Mouse (Mus musculus): ENCODE measurements at regions not wholly inside any gene's neighbourhood (a gene's known extent, or its start where the extent isn't known, plus 50 kb on each side); places are given as distances from the start of the nearest gene placed in this dataset.

DNA sequence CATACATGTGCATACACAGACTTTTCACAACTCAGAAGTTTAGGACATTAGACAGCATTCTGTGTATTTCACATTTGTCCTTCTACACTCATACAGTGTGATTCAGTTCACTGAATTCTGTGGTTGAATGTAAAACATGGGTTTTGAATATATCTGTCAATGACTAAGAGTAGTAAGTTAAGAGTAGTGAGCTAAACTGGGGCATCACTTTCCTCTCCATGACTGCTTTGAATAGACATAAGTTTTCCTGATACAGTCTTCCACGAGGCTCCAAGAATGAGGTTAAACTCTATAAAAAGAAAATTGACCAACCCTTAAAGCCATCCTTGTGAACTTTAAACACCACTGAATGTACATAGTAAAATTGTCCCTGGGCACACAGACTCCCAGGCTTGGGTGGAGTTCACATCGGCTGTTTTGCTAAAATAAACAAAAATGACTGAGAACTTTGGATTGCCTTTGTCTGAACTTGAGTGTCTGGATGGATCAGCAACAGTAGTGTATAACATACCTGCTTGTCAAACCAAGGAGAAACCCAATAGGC is 94.9 kb upstream of the Cdkn2b start:
- Histone ChIP-seq H3K36me3 (ENCODE audit: control insufficient read depth, insufficient read depth, low read length) (no peaks in the 10 kb centered on the region), H3K27me3 (ENCODE audit: control insufficient read depth, insufficient read depth, low read length) (no peaks in the 10 kb centered on the region), H3K9me3 (ENCODE audit: control insufficient read depth, low read length) (no peaks in the 10 kb centered on the region), H3K27ac (replicated peaks in 1 of 2; ENCODE audit: control insufficient read depth in 1 of 2, insufficient read depth in 1 of 2, low read depth in 2 of 2, low read length in 2 of 2) (no peak overlapping the region), H3K4me1 (ENCODE audit: control insufficient read depth in 2 of 2, insufficient read depth in 2 of 2, low read length in 2 of 2) (no peaks in the 10 kb centered on the region), H3K4me3 (ENCODE audit: control insufficient read depth in 1 of 2, insufficient read depth in 1 of 2, low read depth in 1 of 2, low read length in 2 of 2) (no peak overlapping the region), H3K9ac (ENCODE audit: low read length) (no peak overlapping the region), H3K4me2 (ENCODE audit: low read length) (no peak overlapping the region)
- ATAC-seq (ENCODE audit: insufficient number of reproducible peaks, insufficient read depth, low FRiP score, low read depth) = no peak
- 67% methylated on average over 2 of the region's 2 CpGs for WGBS

DNA sequence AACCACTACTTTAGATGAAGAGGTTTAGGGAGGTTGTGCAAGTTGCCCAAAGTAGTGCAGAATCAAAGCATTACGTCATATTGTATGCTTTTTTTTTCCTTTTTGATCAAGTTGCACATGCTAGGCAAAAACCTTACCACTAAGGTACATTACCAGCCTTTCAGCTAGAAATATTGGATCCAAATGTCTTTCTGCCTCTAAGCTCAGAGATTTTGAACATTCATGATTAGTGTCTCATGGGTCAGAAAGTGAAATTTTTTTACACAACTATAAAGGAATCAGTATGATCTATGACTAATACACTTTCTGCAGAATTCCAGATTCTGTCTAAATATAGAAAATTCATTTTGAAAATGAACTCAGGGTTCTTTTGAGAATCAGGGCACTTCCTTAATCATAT is 92.3 kb upstream of the Cdkn2b start:
- H3K36me3 ChIP-seq (ENCODE audit: control insufficient read depth, insufficient read depth, low read length) = no peaks in the 10 kb centered on the region
- no peaks in the 10 kb centered on the region for H3K27me3 ChIP-seq (ENCODE audit: control insufficient read depth, insufficient read depth, low read length)
- H3K27ac ChIP-seq (replicated peaks in 1 of 2; ENCODE audit: control insufficient read depth in 1 of 2, insufficient read depth in 1 of 2, low read depth in 2 of 2, low read length in 2 of 2) = no peak overlapping the region
- WGBS = 71% methylated on average over 1 of the region's 1 CpGs
- no peaks in the 10 kb centered on the region for H3K9me3 ChIP-seq (ENCODE audit: control insufficient read depth, low read length)
- no peak overlapping the region for H3K4me2 ChIP-seq (ENCODE audit: low read length)
- H3K4me1 ChIP-seq (ENCODE audit: control insufficient read depth in 2 of 2, insufficient read depth in 2 of 2, low read length in 2 of 2) = no peaks in the 10 kb centered on the region
- no peak overlapping the region for H3K9ac ChIP-seq (ENCODE audit: low read length)
- H3K4me3 ChIP-seq (ENCODE audit: control insufficient read depth in 1 of 2, insufficient read depth in 1 of 2, low read depth in 1 of 2, low read length in 2 of 2) = no peak overlapping the region
- no peak for ATAC-seq (ENCODE audit: insufficient number of reproducible peaks, insufficient read depth, low FRiP score, low read depth)

DNA sequence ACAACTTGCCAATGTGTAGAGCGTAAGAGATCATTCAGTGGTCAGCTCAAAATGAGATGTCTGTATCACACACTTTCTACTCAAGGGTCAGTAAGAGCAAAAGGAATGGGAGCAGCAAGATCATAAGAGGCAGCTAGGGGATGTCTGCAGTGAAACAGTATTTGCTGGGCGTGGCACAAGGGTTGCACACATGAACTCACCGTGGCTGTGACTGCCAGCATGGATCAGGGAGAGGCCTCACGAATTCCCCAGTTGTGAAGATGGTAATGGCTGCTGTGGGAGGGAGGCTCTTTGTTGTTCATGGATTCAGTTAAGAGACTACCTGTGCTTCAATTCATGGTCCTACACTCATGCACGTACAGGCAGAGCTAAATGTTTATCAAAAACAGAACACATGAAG is 91.5 kb upstream of the Cdkn2b start:
- Histone ChIP-seq H3K4me1 (ENCODE audit: control insufficient read depth in 2 of 2, insufficient read depth in 2 of 2, low read length in 2 of 2) (no peaks in the 10 kb centered on the region), H3K27me3 (ENCODE audit: control insufficient read depth, insufficient read depth, low read length) (no peaks in the 10 kb centered on the region), H3K9me3 (ENCODE audit: control insufficient read depth, low read length) (no peaks in the 10 kb centered on the region), H3K4me2 (ENCODE audit: low read length) (no peak overlapping the region), H3K4me3 (ENCODE audit: control insufficient read depth in 1 of 2, insufficient read depth in 1 of 2, low read depth in 1 of 2, low read length in 2 of 2) (no peak overlapping the region), H3K27ac (replicated peaks in 1 of 2; ENCODE audit: control insufficient read depth in 1 of 2, insufficient read depth in 1 of 2, low read depth in 2 of 2, low read length in 2 of 2) (no peak overlapping the region), H3K9ac (ENCODE audit: low read length) (no peak overlapping the region), H3K36me3 (ENCODE audit: control insufficient read depth, insufficient read depth, low read length) (no peaks in the 10 kb centered on the region)
- no peak for ATAC-seq (ENCODE audit: insufficient number of reproducible peaks, insufficient read depth, low FRiP score, low read depth)
- 63% methylated on average over 5 of the region's 5 CpGs for WGBS

DNA sequence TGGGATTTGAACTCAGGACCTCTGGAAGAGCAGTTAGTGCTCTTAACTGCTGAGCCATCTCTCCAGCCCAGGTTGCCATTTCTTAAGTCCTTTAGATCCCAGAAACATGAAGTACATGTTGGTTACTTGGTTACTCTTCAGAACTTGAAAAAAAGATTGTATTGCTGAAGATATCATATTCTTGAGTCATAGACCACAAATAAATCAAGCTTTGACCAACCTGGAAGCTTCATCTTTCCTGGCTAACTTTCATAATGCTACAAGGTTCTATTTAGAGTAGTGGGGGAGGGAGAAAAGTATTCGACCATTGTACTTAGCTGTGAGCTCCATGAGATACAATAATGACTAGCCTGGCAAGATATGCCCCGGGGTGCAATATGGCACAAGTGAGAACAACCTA is 90.9 kb upstream of the Cdkn2b start:
- no peak for ATAC-seq (ENCODE audit: insufficient number of reproducible peaks, insufficient read depth, low FRiP score, low read depth)
- Histone ChIP-seq H3K27me3 (ENCODE audit: control insufficient read depth, insufficient read depth, low read length) (no peaks in the 10 kb centered on the region), H3K4me1 (ENCODE audit: control insufficient read depth in 2 of 2, insufficient read depth in 2 of 2, low read length in 2 of 2) (no peaks in the 10 kb centered on the region), H3K9me3 (ENCODE audit: control insufficient read depth, low read length) (no peaks in the 10 kb centered on the region), H3K36me3 (ENCODE audit: control insufficient read depth, insufficient read depth, low read length) (no peaks in the 10 kb centered on the region), H3K27ac (replicated peaks in 1 of 2; ENCODE audit: control insufficient read depth in 1 of 2, insufficient read depth in 1 of 2, low read depth in 2 of 2, low read length in 2 of 2) (no peak overlapping the region), H3K4me2 (ENCODE audit: low read length) (no peak overlapping the region), H3K9ac (ENCODE audit: low read length) (no peak overlapping the region), H3K4me3 (ENCODE audit: control insufficient read depth in 1 of 2, insufficient read depth in 1 of 2, low read depth in 1 of 2, low read length in 2 of 2) (no peak overlapping the region)
- WGBS = 75% methylated on average over 2 of the region's 2 CpGs

DNA sequence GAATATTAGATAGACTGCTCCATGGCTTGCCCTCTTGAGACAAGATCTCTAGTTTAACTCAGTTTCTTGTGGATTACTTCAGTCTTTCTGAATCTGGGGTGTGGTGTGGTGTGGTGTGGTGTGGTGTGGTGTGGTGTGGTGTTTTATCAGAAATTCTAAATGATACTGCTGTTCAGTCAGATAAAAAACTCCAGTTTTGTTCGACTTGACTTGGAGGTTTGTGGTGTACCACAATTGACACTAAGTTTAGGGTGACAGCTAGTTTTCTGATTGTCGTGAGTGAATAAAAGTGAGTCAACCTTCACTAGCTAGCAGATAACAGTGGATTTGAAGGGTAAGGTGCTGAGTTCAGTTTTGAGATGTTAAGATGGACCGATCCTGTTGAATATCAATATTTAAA is 89.5 kb upstream of the Cdkn2b start:
- Histone ChIP-seq H3K4me1 (ENCODE audit: control insufficient read depth in 2 of 2, insufficient read depth in 2 of 2, low read length in 2 of 2) (no peaks in the 10 kb centered on the region), H3K4me2 (ENCODE audit: low read length) (no peak overlapping the region), H3K4me3 (ENCODE audit: control insufficient read depth in 1 of 2, insufficient read depth in 1 of 2, low read depth in 1 of 2, low read length in 2 of 2) (no peak overlapping the region), H3K27me3 (ENCODE audit: control insufficient read depth, insufficient read depth, low read length) (no peaks in the 10 kb centered on the region), H3K9me3 (ENCODE audit: control insufficient read depth, low read length) (no peaks in the 10 kb centered on the region), H3K27ac (replicated peaks in 1 of 2; ENCODE audit: control insufficient read depth in 1 of 2, insufficient read depth in 1 of 2, low read depth in 2 of 2, low read length in 2 of 2) (no peak overlapping the region), H3K36me3 (ENCODE audit: control insufficient read depth, insufficient read depth, low read length) (no peaks in the 10 kb centered on the region), H3K9ac (ENCODE audit: low read length) (no peak overlapping the region)
- no peak for ATAC-seq (ENCODE audit: insufficient number of reproducible peaks, insufficient read depth, low FRiP score, low read depth)
- 67% methylated on average over 3 of the region's 3 CpGs for WGBS

DNA sequence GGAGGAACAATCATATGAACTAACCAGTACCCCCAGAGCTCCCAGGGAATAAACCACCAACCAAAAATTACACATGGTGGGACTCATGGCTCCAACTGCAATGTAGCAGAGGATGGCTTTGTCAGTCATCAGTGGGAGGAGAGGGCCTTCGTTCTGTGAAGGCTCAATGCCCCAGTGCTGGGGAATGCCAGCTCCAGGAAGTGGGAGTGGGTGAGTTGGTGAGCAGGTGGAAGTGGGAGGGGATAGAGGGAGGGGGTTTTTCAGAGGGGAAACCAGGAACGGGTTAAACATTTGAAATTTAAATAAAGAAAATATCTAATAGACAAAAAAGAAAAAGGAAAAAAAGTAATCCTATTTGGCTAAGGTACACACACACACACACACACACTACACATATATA is 88.4 kb upstream of the Cdkn2b start:
- H3K27me3 ChIP-seq (ENCODE audit: control insufficient read depth, insufficient read depth, low read length) = no peaks in the 10 kb centered on the region
- no peak overlapping the region for H3K4me2 ChIP-seq (ENCODE audit: low read length)
- H3K9me3 ChIP-seq (ENCODE audit: control insufficient read depth, low read length) = no peaks in the 10 kb centered on the region
- no peaks in the 10 kb centered on the region for H3K4me1 ChIP-seq (ENCODE audit: control insufficient read depth in 2 of 2, insufficient read depth in 2 of 2, low read length in 2 of 2)
- no peak overlapping the region for H3K27ac ChIP-seq (replicated peaks in 1 of 2; ENCODE audit: control insufficient read depth in 1 of 2, insufficient read depth in 1 of 2, low read depth in 2 of 2, low read length in 2 of 2)
- WGBS = 68% methylated on average over 2 of the region's 2 CpGs
- H3K36me3 ChIP-seq (ENCODE audit: control insufficient read depth, insufficient read depth, low read length) = no peaks in the 10 kb centered on the region
- no peak overlapping the region for H3K4me3 ChIP-seq (ENCODE audit: control insufficient read depth in 1 of 2, insufficient read depth in 1 of 2, low read depth in 1 of 2, low read length in 2 of 2)
- no peak for ATAC-seq (ENCODE audit: insufficient number of reproducible peaks, insufficient read depth, low FRiP score, low read depth)
- no peak overlapping the region for H3K9ac ChIP-seq (ENCODE audit: low read length)

DNA sequence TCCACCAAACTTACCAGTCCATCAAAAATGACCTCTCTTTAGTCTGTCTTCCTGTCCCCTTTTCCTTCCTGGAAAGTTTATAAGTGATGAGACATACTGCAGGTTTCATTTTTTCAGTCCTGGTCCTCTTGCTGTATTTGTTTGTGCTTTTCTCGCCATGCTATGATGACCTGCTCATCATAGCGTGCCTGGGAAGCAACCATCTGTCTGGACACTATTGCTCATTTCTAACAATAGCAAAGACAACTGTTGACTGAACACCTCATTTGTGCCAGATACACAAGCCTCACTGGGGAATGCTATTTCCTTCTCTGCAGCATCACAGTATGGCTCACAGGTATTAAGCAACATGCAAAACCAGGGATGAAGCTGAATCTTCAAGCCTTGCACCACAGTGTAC is 85.2 kb upstream of the Cdkn2b start:
- Histone ChIP-seq H3K9ac (ENCODE audit: low read length) (no peak overlapping the region), H3K36me3 (ENCODE audit: control insufficient read depth, insufficient read depth, low read length) (no peaks in the 10 kb centered on the region), H3K4me3 (ENCODE audit: control insufficient read depth in 1 of 2, insufficient read depth in 1 of 2, low read depth in 1 of 2, low read length in 2 of 2) (no peak overlapping the region), H3K27me3 (ENCODE audit: control insufficient read depth, insufficient read depth, low read length) (no peaks in the 10 kb centered on the region), H3K4me1 (ENCODE audit: control insufficient read depth in 2 of 2, insufficient read depth in 2 of 2, low read length in 2 of 2) (no peaks in the 10 kb centered on the region), H3K4me2 (ENCODE audit: low read length) (no peak overlapping the region), H3K27ac (replicated peaks in 1 of 2; ENCODE audit: control insufficient read depth in 1 of 2, insufficient read depth in 1 of 2, low read depth in 2 of 2, low read length in 2 of 2) (no peak overlapping the region), H3K9me3 (ENCODE audit: control insufficient read depth, low read length) (no peaks in the 10 kb centered on the region)
- WGBS = 77% methylated on average over 2 of the region's 2 CpGs
- ATAC-seq (ENCODE audit: insufficient number of reproducible peaks, insufficient read depth, low FRiP score, low read depth) = no peak

DNA sequence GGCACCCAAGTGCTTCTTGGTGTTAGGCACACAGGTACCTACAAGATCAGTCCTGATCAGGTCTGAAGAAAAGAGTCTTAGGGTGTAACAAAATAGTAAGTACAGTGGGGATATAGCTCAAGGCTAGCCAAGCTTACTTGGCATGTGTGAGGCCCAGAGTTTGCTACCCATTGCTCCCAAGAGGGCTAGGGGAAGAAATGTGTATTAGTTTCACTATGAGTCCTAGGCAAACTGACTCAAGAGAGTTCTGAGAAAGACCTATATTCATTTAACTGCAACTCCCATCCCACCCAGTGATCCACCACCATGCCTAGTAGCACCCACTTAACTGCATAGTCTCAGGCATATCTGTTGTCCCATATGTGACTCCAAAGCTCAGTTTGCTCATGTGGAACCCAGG is 84.5 kb upstream of the Cdkn2b start:
- Histone ChIP-seq H3K36me3 (ENCODE audit: control insufficient read depth, insufficient read depth, low read length) (no peaks in the 10 kb centered on the region), H3K27ac (replicated peaks in 1 of 2; ENCODE audit: control insufficient read depth in 1 of 2, insufficient read depth in 1 of 2, low read depth in 2 of 2, low read length in 2 of 2) (no peak overlapping the region), H3K9me3 (ENCODE audit: control insufficient read depth, low read length) (no peaks in the 10 kb centered on the region), H3K4me2 (ENCODE audit: low read length) (no peak overlapping the region), H3K9ac (ENCODE audit: low read length) (no peak overlapping the region), H3K4me3 (ENCODE audit: control insufficient read depth in 1 of 2, insufficient read depth in 1 of 2, low read depth in 1 of 2, low read length in 2 of 2) (no peak overlapping the region), H3K27me3 (ENCODE audit: control insufficient read depth, insufficient read depth, low read length) (no peaks in the 10 kb centered on the region), H3K4me1 (ENCODE audit: control insufficient read depth in 2 of 2, insufficient read depth in 2 of 2, low read length in 2 of 2) (no peaks in the 10 kb centered on the region)
- no peak for ATAC-seq (ENCODE audit: insufficient number of reproducible peaks, insufficient read depth, low FRiP score, low read depth)
